Mouse (Mus musculus) layer of hippocampus, adult 9-10 months (tissue): ENCODE results near the gene Pard3b.

Experiments used
- DNase-seq: peaks from one replicate; pipeline ENCODE4 v3.0.0; 2022; ENCODE audit warnings: low spot score

Gene Pard3b

GRCm38 (mm10) chr1:61638347-61639111 is at the start of gene Pard3b:
Gene Pard3b (plus strand): TSS chr1:61638824.
- no peak for DNase-seq

GRCm38 (mm10) chr1:61616176-61616575 is 22.4 kb upstream of the Pard3b start:
- no peak for DNase-seq

- no peak for DNase-seq
Observed at GRCm38 (mm10) chr1:61620651-61621050, 18.0 kb upstream of the Pard3b start.

GRCm38 (mm10) chr1:61629857-61630256 is 8.8 kb upstream of the Pard3b start:
- no peak for DNase-seq

GRCm38 (mm10) chr1:61639114-61640093 is 780 bp downstream of the Pard3b start:
- no peak for DNase-seq

GRCm38 (mm10) chr1:61641880-61642279 is 3.3 kb downstream of the Pard3b start:
- no peak for DNase-seq

GRCm38 (mm10) chr1:61645062-61645461 is 6.4 kb downstream of the Pard3b start:
- DNase-seq = no peak

GRCm38 (mm10) chr1:61649964-61650363 is 11.3 kb downstream of the Pard3b start:
- DNase-seq = no peak

GRCm38 (mm10) chr1:61651454-61652271 is 13.0 kb downstream of the Pard3b start:
- DNase-seq = no peak

- DNase-seq = no peak
Observed at GRCm38 (mm10) chr1:61657760-61658159, 19.1 kb downstream of the Pard3b start.

- no peak for DNase-seq
Observed at GRCm38 (mm10) chr1:61659931-61660330, 21.3 kb downstream of the Pard3b start.

- DNase-seq = no peak
Observed at GRCm38 (mm10) chr1:61685221-61685814, 46.7 kb downstream of the Pard3b start.

GRCm38 (mm10) chr1:61685921-61686320 is 47.3 kb downstream of the Pard3b start:
- DNase-seq = no peak

GRCm38 (mm10) chr1:61688301-61688700 is 49.7 kb downstream of the Pard3b start:
- DNase-seq = no peak

- DNase-seq = no peak
Observed at GRCm38 (mm10) chr1:61698462-61699218, 60.0 kb downstream of the Pard3b start.

GRCm38 (mm10) chr1:61709812-61710211 is 71.2 kb downstream of the Pard3b start:
- DNase-seq = no peak

GRCm38 (mm10) chr1:61711523-61711922 is 72.9 kb downstream of the Pard3b start:
- no peak for DNase-seq

- no peak for DNase-seq
Observed at GRCm38 (mm10) chr1:61729654-61730053, 91.0 kb downstream of the Pard3b start.

GRCm38 (mm10) chr1:61736550-61736949 is 97.9 kb downstream of the Pard3b start:
- DNase-seq = no peak

- DNase-seq = no peak
Observed at GRCm38 (mm10) chr1:61742831-61743230, 104.2 kb downstream of the Pard3b start.

GRCm38 (mm10) chr1:61747481-61747880 is 108.9 kb downstream of the Pard3b start:
- DNase-seq = no peak
